Mouse (Mus musculus): Measurements from ENCODE around the gene Chrm2. TPM values are rescaled to one million over a fixed set of nuclear protein-coding genes. Genes with fewer than 3 reads are reported as not detected.
A peak's percentile ranks its signal among the peaks of the same experiment; 100 is the strongest.

The Chrm2 gene
- 7.0 and 7.6 TPM in 2 replicates for polyA plus RNA-seq (2015; fragmentation: Nextera tagmentation; extraction: Ambion mirVana)

DNA sequence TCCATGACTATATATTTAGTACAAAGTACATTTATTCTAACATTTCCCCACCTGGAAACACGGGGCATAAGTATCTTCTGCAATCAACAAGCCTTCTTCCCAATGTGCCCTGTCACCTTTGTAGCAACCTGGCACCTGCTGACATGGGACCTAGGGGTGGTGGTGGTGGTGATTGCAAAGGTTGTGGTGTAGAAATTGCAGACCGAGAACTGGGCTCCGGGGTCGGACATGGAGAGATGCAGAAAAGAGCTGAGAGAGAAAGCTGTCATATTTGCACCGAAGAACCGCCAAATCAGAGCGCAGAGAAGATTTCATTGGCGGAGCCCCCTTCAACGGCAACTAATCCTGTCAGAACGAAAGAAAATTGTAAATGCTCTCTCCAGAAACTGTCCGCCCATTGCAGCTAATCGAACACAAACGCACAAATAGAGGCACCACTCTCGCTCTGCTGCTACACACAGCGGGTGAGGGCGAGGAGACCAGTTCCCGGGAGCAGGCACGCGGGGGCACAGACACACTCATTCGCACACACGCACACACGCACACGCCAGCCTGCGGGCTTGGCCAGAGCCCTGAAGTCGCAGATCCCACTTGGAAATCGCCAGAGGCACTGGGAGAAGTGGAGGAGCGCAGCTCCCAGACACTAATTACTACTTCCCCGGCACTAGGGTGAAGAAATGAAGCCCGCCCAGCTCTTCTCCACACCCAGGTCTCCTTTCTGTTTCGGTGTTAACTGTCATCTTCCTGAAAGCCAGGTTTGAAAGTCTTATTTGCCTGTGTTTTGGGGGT lies at the start of gene Chrm2:
Gene Chrm2, plus strand, starts transcription at position 473 of the 789 bp plus-strand sequence.
- no peak for ATAC-seq (ENCODE audit: extremely low read depth, insufficient number of reproducible peaks, low FRiP score, low TSS enrichment)
- Histone ChIP-seq H3K4me1 (peaks cover 34% of the 10 kb centered on the region), H3K27me3 (replicated peaks) (peaks cover 14% of the 10 kb centered on the region), H3K27ac (replicated peaks) (peak within 1 kb of the TSS; percentile 15), H3K36me3 (no peaks in the 10 kb centered on the region), H3K4me3 (peak within 1 kb of the TSS; percentile 73), H3K9me3 (no peaks in the 10 kb centered on the region), H3K9ac (peak within 1 kb of the TSS; percentile 86), H3K4me2 (peak within 1 kb of the TSS; percentile 92)
- 3% methylated on average over 30 of the region's 30 CpGs for WGBS

DNA sequence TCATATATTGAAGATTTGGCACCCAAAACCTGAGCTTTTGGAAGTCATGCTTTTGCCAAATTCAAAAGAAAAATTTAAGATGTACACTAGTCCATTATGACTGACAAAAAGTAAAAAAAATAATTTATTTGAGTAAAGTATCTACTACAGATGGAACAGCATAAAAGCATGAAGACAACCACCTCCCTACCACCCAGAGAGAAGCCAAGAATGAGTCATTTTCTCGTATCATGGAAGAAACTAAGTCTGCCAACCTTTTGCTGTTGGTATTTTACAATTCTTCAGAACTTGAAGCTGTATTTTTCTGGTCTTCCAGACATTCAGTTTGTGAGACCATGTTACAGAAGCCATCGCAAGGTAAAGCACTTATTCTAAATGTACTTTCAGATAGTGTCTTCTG lies 13.9 kb upstream of the Chrm2 start:
- ATAC-seq (ENCODE audit: extremely low read depth, insufficient number of reproducible peaks, low FRiP score, low TSS enrichment): no peak
- Histone ChIP-seq H3K27me3 (replicated peaks) (no peaks in the 10 kb centered on the region), H3K9ac (no peak overlapping the region), H3K4me2 (no peak overlapping the region), H3K9me3 (no peaks in the 10 kb centered on the region), H3K27ac (replicated peaks) (no peak overlapping the region), H3K36me3 (no peaks in the 10 kb centered on the region), H3K4me1 (no peaks in the 10 kb centered on the region), H3K4me3 (no peak overlapping the region)
- 79% methylated on average over 2 of the region's 2 CpGs for WGBS

DNA sequence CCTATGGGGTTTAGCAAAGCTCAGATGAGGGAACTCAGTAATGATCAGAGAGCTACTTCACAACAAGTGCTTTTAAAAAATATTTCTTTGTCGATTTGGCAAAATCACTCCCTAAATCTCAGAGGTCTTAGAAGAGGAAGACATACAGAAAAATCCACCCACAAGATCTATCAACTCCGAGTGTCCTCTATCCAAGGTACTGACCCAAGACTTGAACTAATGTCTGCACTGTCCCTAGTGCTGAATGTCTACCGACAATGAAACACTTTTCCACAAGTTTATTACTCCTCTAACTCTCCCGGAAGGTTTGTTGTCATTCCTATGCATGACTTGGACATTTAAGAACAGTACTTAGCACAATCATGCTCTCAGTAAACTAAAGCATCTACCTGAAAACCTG lies 9.9 kb upstream of the Chrm2 start:
- no peak for ATAC-seq (ENCODE audit: extremely low read depth, insufficient number of reproducible peaks, low FRiP score, low TSS enrichment)

DNA sequence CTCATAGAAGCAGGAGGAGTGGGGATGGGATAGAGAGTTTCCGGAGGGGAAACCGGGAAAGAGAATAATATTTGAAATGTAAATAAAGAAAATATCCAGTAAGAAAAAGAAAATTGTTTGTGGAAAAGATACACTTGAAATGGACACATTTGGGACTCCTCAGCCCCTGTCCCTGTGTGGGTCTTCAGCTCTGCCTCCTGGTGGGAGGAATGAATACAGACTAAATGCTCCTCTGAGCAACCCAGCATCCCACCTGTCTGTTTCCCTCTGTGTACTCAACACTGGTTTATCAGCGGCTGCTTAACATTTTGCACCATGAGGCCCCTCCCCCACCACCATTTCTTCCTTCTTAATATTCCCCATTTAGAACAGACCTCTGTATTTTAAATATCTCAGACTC lies 3.8 kb upstream of the Chrm2 start:
- Histone ChIP-seq H3K4me1 (peaks cover 7% of the 10 kb centered on the region; the same call in 1 of the 2 replicates), H3K27me3 (replicated peaks) (0 out of 2 replicates have a peak, but pooled peaks cover 4% of the 10 kb centered on the region), H3K4me2 (no peak overlapping the region), H3K36me3 (no peaks in the 10 kb centered on the region), H3K9me3 (no peaks in the 10 kb centered on the region), H3K27ac (replicated peaks) (no peak overlapping the region), H3K4me3 (no peak overlapping the region), H3K9ac (no peak overlapping the region)
- 47% methylated on average over 3 of the region's 3 CpGs for WGBS
- no peak for ATAC-seq (ENCODE audit: extremely low read depth, insufficient number of reproducible peaks, low FRiP score, low TSS enrichment)

More for the DNA sequence above, 9.9 kb upstream of the Chrm2 start:
- Histone ChIP-seq H3K36me3 (no peaks in the 10 kb centered on the region), H3K9ac (no peak overlapping the region), H3K27ac (replicated peaks) (no peak overlapping the region), H3K27me3 (replicated peaks) (no peaks in the 10 kb centered on the region), H3K9me3 (no peaks in the 10 kb centered on the region), H3K4me2 (no peak overlapping the region), H3K4me3 (no peak overlapping the region), H3K4me1 (0 out of 2 replicates have a peak, but pooled peaks cover 4% of the 10 kb centered on the region)
- 55% methylated on average over 4 of the region's 4 CpGs for WGBS

DNA sequence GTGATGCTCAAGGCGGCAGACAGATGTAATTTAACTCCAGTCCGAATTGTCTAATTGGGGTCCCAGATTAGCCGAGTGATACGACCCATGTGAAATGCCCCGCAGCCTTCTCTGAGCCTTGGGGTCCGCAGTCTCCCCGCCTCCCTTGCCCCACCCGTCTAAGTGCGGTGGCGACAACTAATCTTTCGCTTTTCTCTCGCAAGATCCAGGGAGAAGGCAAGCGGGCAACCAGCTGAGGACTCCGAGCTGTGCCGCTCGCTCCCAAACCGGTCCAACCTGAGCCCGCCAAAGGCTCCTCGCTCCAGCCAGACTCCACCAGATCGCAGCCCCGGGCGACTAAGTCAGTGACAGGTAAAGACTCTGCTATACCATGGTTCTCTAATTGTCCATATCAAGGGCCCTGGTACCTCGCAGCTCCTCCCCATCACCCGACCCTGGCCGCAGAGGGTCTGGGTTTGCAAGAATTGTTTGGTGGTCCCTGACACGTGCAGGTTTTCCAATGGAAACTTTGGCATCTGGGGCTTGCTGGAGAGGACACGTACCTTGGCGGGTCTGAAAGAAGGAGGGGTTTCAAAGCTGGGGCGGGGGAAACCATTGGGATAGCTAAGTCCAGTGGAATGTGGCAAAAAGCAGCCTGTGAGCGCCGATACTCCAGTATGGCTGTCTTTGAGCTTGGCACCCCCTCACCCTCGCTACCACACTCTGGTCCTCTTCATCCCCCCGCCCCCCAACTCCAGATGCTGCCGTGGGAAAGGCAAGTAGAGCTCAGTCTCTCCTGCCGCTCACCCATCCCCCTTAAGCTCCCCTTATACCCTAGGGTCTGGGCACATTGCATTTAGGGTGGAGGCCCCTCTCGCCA lies 746 bp downstream of the Chrm2 start:
- H3K27ac ChIP-seq (replicated peaks): peak overlapping the region; percentile 15
- H3K9ac ChIP-seq: peak overlapping the region; percentile 86
- 1% methylated on average over 36 of the region's 36 CpGs for WGBS

DNA sequence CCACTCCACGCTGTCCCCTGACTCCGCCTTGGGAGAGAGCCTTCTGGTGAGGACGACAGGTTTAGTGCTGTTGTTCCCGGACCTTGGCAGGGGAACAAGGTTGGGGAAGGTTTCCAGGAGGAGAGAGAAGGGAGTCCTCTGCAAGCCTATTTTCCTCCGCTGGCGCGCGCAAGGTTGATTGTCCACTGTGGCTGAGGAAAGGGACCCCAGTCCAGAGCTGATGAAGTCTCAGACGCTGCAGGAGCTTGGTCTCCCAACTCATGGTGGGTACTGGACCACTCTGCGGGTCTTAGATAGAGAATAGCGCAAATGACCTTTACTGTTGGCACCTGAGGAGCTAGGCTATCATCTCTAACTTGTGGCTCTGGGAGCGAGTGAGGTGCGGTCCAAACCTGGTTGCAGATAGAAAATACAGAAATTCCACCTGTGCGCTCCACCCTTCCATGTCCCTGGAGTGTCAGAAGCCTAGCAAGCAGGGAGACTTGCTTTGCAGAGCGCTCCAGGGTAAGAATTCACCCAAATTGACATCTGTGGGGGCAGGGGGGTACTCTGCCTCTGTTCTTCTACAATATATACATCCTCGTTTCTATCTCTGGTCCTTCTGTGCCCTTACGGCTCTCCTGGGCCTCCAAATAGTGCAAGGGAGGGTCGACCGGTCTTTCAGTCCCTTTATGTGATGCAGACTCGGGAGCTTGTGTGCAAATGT lies 1.5 kb downstream of the Chrm2 start:
- peak overlapping the region; percentile 92 for H3K4me2 ChIP-seq
- ATAC-seq (ENCODE audit: extremely low read depth, insufficient number of reproducible peaks, low FRiP score, low TSS enrichment): no peak
- peak overlapping the region; percentile 15; the same call in 1 of the 2 replicates for H3K27ac ChIP-seq (replicated peaks)
- 31% methylated on average over 20 of the region's 20 CpGs for WGBS
- no peaks in the 10 kb centered on the region for H3K9me3 ChIP-seq
- H3K4me3 ChIP-seq: peak overlapping the region; percentile 73
- H3K36me3 ChIP-seq: no peaks in the 10 kb centered on the region
- H3K9ac ChIP-seq: peak overlapping the region; percentile 86
- peaks cover 43% of the 10 kb centered on the region for H3K4me1 ChIP-seq
- peaks cover 14% of the 10 kb centered on the region for H3K27me3 ChIP-seq (replicated peaks)

More for the DNA sequence above, 746 bp downstream of the Chrm2 start:
- no peak for ATAC-seq (ENCODE audit: extremely low read depth, insufficient number of reproducible peaks, low FRiP score, low TSS enrichment)
- H3K4me2 ChIP-seq: peak overlapping the region; percentile 92
- H3K27me3 ChIP-seq (replicated peaks): peaks cover 14% of the 10 kb centered on the region
- no peaks in the 10 kb centered on the region for H3K9me3 ChIP-seq
- peaks cover 42% of the 10 kb centered on the region for H3K4me1 ChIP-seq
- no peaks in the 10 kb centered on the region for H3K36me3 ChIP-seq
- peak overlapping the region; percentile 73 for H3K4me3 ChIP-seq

DNA sequence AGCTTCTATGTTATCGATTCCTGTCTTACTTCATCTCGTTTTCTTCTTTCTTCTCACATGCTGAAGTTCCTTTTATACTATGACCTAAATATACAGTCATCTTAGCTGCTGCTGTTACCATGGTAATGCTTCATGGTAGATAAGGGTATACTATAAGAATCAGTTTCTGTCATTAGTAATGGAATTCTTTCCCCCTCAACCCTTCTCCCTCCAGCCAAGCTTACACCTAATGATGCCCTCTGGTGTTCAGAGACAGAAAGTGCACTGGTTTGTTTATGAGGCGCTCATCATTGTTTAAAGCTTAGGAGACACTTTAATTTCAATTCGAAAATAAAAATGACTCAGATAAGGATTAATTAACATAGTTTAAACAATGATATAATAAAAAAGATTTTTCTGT lies 5.8 kb downstream of the Chrm2 start:
- no peak for ATAC-seq (ENCODE audit: extremely low read depth, insufficient number of reproducible peaks, low FRiP score, low TSS enrichment)
- H3K4me2 ChIP-seq: no peak overlapping the region
- H3K4me1 ChIP-seq: peaks cover 52% of the 10 kb centered on the region
- no peaks in the 10 kb centered on the region for H3K9me3 ChIP-seq
- H3K4me3 ChIP-seq: no peak overlapping the region
- peaks cover 10% of the 10 kb centered on the region for H3K27me3 ChIP-seq (replicated peaks)
- no peaks in the 10 kb centered on the region for H3K36me3 ChIP-seq
- WGBS: 56% methylated on average over 4 of the region's 4 CpGs
- H3K27ac ChIP-seq (replicated peaks): no peak overlapping the region
- no peak overlapping the region for H3K9ac ChIP-seq

DNA sequence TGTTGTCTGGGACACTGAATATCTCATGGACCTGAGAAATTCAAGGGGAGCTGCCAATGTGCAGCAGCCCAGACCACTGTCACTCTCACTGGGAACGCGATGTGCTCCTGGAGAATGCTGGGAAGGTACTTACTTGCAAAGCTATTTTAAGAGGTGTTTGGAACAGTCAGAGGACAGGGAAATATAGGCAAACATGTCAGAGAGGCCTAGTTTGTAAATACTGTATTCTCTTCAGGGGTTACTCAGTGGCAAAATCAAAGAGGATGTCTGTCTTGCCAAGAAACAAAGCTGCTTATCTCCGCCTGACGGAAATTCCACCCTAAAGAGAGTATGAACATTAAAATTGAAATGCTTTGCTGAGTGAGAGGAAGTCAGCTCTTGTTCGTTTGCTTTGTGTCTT lies 17.3 kb downstream of the Chrm2 start:
- no peaks in the 10 kb centered on the region for H3K9me3 ChIP-seq
- ATAC-seq (ENCODE audit: extremely low read depth, insufficient number of reproducible peaks, low FRiP score, low TSS enrichment): peak; percentile 46; the same call in 1 of the 2 replicates
- H3K27me3 ChIP-seq (replicated peaks): no peaks in the 10 kb centered on the region
- H3K27ac ChIP-seq (replicated peaks): peak overlapping the region; percentile 90
- H3K4me3 ChIP-seq: no peak overlapping the region
- H3K9ac ChIP-seq: no peak overlapping the region
- H3K4me2 ChIP-seq: peak overlapping the region; percentile 25
- no peaks in the 10 kb centered on the region for H3K36me3 ChIP-seq
- 18% methylated on average over 5 of the region's 5 CpGs for WGBS
- peaks cover 19% of the 10 kb centered on the region for H3K4me1 ChIP-seq

DNA sequence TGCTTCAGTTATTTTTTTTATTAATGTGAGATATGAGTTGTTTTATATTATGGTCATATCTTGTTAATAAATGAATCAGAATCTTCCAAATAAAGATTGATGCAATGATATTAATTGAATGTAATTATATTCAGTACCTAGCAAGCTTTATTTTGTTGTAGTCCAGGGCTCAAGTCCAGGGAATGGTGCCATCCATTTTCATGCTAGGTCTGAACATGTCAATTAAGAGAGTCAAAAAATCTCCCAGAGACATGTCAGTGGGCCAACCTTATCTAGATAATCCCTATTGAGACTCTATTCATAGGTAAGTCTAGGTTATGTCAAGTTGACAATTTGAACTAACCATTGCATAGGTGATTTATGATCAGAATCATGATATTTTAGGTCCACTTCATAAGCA lies 21.1 kb downstream of the Chrm2 start:
- Histone ChIP-seq H3K4me2 (no peak overlapping the region), H3K9me3 (no peaks in the 10 kb centered on the region), H3K27me3 (replicated peaks) (no peaks in the 10 kb centered on the region), H3K36me3 (0 out of 2 replicates have a peak, but pooled peaks cover 2% of the 10 kb centered on the region), H3K4me1 (peaks cover 19% of the 10 kb centered on the region), H3K27ac (replicated peaks) (no peak overlapping the region), H3K9ac (no peak overlapping the region), H3K4me3 (no peak overlapping the region)
- no peak for ATAC-seq (ENCODE audit: extremely low read depth, insufficient number of reproducible peaks, low FRiP score, low TSS enrichment)

DNA sequence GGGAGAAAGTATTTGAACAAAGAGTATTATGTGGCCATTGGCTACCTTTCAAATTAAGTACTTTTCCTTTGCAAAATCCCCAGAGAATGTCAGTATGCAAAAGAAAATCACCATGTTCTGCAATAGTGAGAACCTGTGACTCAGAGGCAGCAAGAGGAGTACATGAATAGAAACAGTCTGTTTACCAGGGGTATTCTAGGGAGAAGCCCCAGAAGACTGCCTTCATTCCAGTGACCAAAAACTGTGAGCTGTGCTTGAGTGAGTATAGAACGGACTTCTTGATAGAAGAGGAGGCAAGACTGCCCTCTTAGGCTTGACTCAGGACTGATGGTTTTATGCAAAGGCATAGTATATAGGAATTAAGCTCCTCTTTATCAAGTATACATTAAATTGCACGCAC lies 22.2 kb downstream of the Chrm2 start:
- 82% methylated on average over 2 of the region's 2 CpGs for WGBS
- H3K27me3 ChIP-seq (replicated peaks): no peaks in the 10 kb centered on the region
- ATAC-seq (ENCODE audit: extremely low read depth, insufficient number of reproducible peaks, low FRiP score, low TSS enrichment): no peak

DNA sequence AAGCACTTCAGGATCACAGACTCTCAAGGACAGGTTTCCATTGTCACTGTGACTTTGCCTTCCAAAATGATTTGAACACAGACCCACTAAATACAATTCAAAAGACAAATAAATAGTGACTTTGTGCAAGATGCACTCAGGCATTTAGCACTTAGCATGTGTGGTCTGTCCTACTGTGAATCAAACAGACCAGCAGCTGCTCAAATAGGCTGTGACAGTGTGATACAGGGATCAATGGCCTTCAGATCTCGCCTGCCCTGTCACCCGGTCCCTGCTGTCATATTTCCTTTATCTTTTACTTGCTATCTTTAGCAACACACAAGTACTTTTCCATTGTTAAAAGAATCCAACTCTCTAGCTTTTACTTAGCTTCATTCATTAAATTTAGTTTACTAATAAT lies 31.8 kb downstream of the Chrm2 start:
- H3K36me3 ChIP-seq: no peaks in the 10 kb centered on the region; the same call in 1 of the 2 replicates
- 21% methylated on average over 2 of the region's 2 CpGs for WGBS
- ATAC-seq (ENCODE audit: extremely low read depth, insufficient number of reproducible peaks, low FRiP score, low TSS enrichment): no peak
- no peaks in the 10 kb centered on the region for H3K27me3 ChIP-seq (replicated peaks)
- H3K9ac ChIP-seq: no peak overlapping the region
- H3K4me1 ChIP-seq: peaks cover 15% of the 10 kb centered on the region
- H3K27ac ChIP-seq (replicated peaks): peak overlapping the region; percentile 49; the same call in 1 of the 2 replicates
- no peak overlapping the region for H3K4me2 ChIP-seq
- H3K9me3 ChIP-seq: no peaks in the 10 kb centered on the region
- no peak overlapping the region for H3K4me3 ChIP-seq

More for the DNA sequence above, 22.2 kb downstream of the Chrm2 start:
- Histone ChIP-seq H3K4me1 (peaks cover 12% of the 10 kb centered on the region), H3K9me3 (no peaks in the 10 kb centered on the region), H3K36me3 (0 out of 2 replicates have a peak, but pooled peaks cover 2% of the 10 kb centered on the region), H3K27ac (replicated peaks) (no peak overlapping the region), H3K9ac (no peak overlapping the region), H3K4me3 (no peak overlapping the region), H3K4me2 (no peak overlapping the region)
